Mouse (Mus musculus): ENCODE data around the gene Vipas39. TPM values are rescaled to one million over a fixed set of nuclear protein-coding genes. Genes with fewer than 3 reads are reported as not detected.
"Not testable (repeated sequence)": the region's sequence is repeated elsewhere in the genome, so short reads cannot be mapped to it uniquely, and the experiment has no call there.

The Vipas39 gene
- total RNA-seq (2015; ENCODE audit: low replicate concordance) (2.5 and 5.4 TPM in 2 replicates), total RNA-seq (2017; ENCODE audit: low replicate concordance) (1.4 and 9.1 TPM in 2 replicates)

- peak; percentile 94 for ATAC-seq (replicated peaks; ENCODE audit: low FRiP score, poor library complexity, severe bottlenecking)
These were observed at the start of gene Vipas39, which contains the start of gene Ahsa1 for GRCm38 (mm10) chr12:87266108-87266826. TSS of gene Vipas39 (minus strand) at chr12:87266256. TSS of gene Ahsa1 (plus strand) at chr12:87266479.

- no peak for ATAC-seq (replicated peaks; ENCODE audit: low FRiP score, poor library complexity, severe bottlenecking)
These were observed 47.0 kb upstream of the Vipas39 start for GRCm38 (mm10) chr12:87313098-87313497.

GRCm38 (mm10) chr12:87306584-87306844 lies 40.5 kb upstream of the Vipas39 start:
- ATAC-seq (replicated peaks; ENCODE audit: low FRiP score, poor library complexity, severe bottlenecking): not testable (repeated sequence)

- ATAC-seq (replicated peaks; ENCODE audit: low FRiP score, poor library complexity, severe bottlenecking): no peak
These were observed 39.9 kb upstream of the Vipas39 start for GRCm38 (mm10) chr12:87305767-87306583.

GRCm38 (mm10) chr12:87301189-87301588 lies 35.1 kb upstream of the Vipas39 start:
- no peak for ATAC-seq (replicated peaks; ENCODE audit: low FRiP score, poor library complexity, severe bottlenecking)

- ATAC-seq (replicated peaks; ENCODE audit: low FRiP score, poor library complexity, severe bottlenecking): no peak
These were observed 34.3 kb upstream of the Vipas39 start for GRCm38 (mm10) chr12:87300441-87300690.

GRCm38 (mm10) chr12:87299657-87300440 lies 33.8 kb upstream of the Vipas39 start, which contains the start of gene Ism2:
TSS of gene Ism2 (minus strand) at chr12:87299705.
- no peak for ATAC-seq (replicated peaks; ENCODE audit: low FRiP score, poor library complexity, severe bottlenecking)

GRCm38 (mm10) chr12:87299037-87299656 lies 33.1 kb upstream of the Vipas39 start:
- no peak; the same call in 1 of the 2 replicates for ATAC-seq (replicated peaks; ENCODE audit: low FRiP score, poor library complexity, severe bottlenecking)

- 0 out of 2 replicates have a peak, but pooled peaks have one; percentile 25 for ATAC-seq (replicated peaks; ENCODE audit: low FRiP score, poor library complexity, severe bottlenecking)
These were observed 27.9 kb upstream of the Vipas39 start for GRCm38 (mm10) chr12:87293934-87294333.

- no peak for ATAC-seq (replicated peaks; ENCODE audit: low FRiP score, poor library complexity, severe bottlenecking)
These were observed 23.0 kb upstream of the Vipas39 start for GRCm38 (mm10) chr12:87289100-87289499.

- no peak for ATAC-seq (replicated peaks; ENCODE audit: low FRiP score, poor library complexity, severe bottlenecking)
These were observed 18.7 kb upstream of the Vipas39 start for GRCm38 (mm10) chr12:87284726-87285125.

GRCm38 (mm10) chr12:87284268-87284667 lies 18.2 kb upstream of the Vipas39 start:
- ATAC-seq (replicated peaks; ENCODE audit: low FRiP score, poor library complexity, severe bottlenecking): no peak

- ATAC-seq (replicated peaks; ENCODE audit: low FRiP score, poor library complexity, severe bottlenecking): no peak
These were observed 17.6 kb upstream of the Vipas39 start for GRCm38 (mm10) chr12:87283706-87284105.

- ATAC-seq (replicated peaks; ENCODE audit: low FRiP score, poor library complexity, severe bottlenecking): no peak
These were observed 16.7 kb upstream of the Vipas39 start for GRCm38 (mm10) chr12:87282743-87283142.

- ATAC-seq (replicated peaks; ENCODE audit: low FRiP score, poor library complexity, severe bottlenecking): no peak
These were observed 15.7 kb upstream of the Vipas39 start for GRCm38 (mm10) chr12:87281766-87282165.

GRCm38 (mm10) chr12:87279879-87280278 lies 13.8 kb upstream of the Vipas39 start:
- no peak for ATAC-seq (replicated peaks; ENCODE audit: low FRiP score, poor library complexity, severe bottlenecking)

GRCm38 (mm10) chr12:87279350-87279749 lies 13.3 kb upstream of the Vipas39 start:
- no peak for ATAC-seq (replicated peaks; ENCODE audit: low FRiP score, poor library complexity, severe bottlenecking)

- no peak for ATAC-seq (replicated peaks; ENCODE audit: low FRiP score, poor library complexity, severe bottlenecking)
These were observed 12.2 kb upstream of the Vipas39 start for GRCm38 (mm10) chr12:87278118-87278730.

GRCm38 (mm10) chr12:87277251-87277650 lies 11.2 kb upstream of the Vipas39 start:
- ATAC-seq (replicated peaks; ENCODE audit: low FRiP score, poor library complexity, severe bottlenecking): not testable (repeated sequence)

All from erythroid progenitor cell, adult 5-6 weeks (primary cell).